Mouse (Mus musculus): ENCODE results near the gene Cyp2w1. TPM values are rescaled to one million over a fixed set of nuclear protein-coding genes. Genes with fewer than 3 reads are reported as not detected.

Gene Cyp2w1
- polyA plus RNA-seq, 1 experiment from 2014 or later, result 18.1 TPM

GRCm38 (mm10) chr5:139398786-139399185, 46.4 kb downstream of the Cyp2w1 start:
- Histone ChIP-seq H3K27ac (ENCODE audit: low read depth, low read length) (no peak overlapping the region), H3K4me1 (replicated peaks; ENCODE audit: control insufficient read depth, insufficient read depth, low read length) (no peaks in the 10 kb centered on the region), H3K4me2 (replicated peaks; ENCODE audit: low read depth) (no peak overlapping the region), H3K27me3 (replicated peaks; ENCODE audit: control insufficient read depth, insufficient read depth, low read length) (no peaks in the 10 kb centered on the region), H3K36me3 (ENCODE audit: control insufficient read depth, insufficient read depth) (no peaks in the 10 kb centered on the region; the same call in 1 of the 2 replicates), H3K9ac (ENCODE audit: low read depth, low read length) (no peak overlapping the region), H3K4me3 (ENCODE audit: low read depth, low read length) (no peak overlapping the region), H3K9me3 (ENCODE audit: control insufficient read depth) (no peaks in the 10 kb centered on the region)
- 80% methylated on average over 5 of the region's 5 CpGs for WGBS
- TF ChIP-seq CTCF (IDR thresholded peaks at IDR 0.05; ENCODE audit: low read depth), result no peak
- no peak for ATAC-seq

GRCm38 (mm10) chr5:139399991-139400390, 47.6 kb downstream of the Cyp2w1 start:
- ATAC-seq, result no peak
- no peaks in the 10 kb centered on the region; the same call in 1 of the 2 replicates for H3K36me3 ChIP-seq (ENCODE audit: control insufficient read depth, insufficient read depth)
- 89% methylated on average over 14 of the region's 14 CpGs for WGBS

GRCm38 (mm10) chr5:139402106-139402505, 49.7 kb downstream of the Cyp2w1 start:
- Histone ChIP-seq H3K4me3 (ENCODE audit: low read depth, low read length) (no peak overlapping the region), H3K9me3 (ENCODE audit: control insufficient read depth) (no peaks in the 10 kb centered on the region), H3K4me1 (replicated peaks; ENCODE audit: control insufficient read depth, insufficient read depth, low read length) (no peaks in the 10 kb centered on the region), H3K27me3 (replicated peaks; ENCODE audit: control insufficient read depth, insufficient read depth, low read length) (no peaks in the 10 kb centered on the region), H3K36me3 (ENCODE audit: control insufficient read depth, insufficient read depth) (no peaks in the 10 kb centered on the region; the same call in 1 of the 2 replicates), H3K4me2 (replicated peaks; ENCODE audit: low read depth) (no peak overlapping the region), H3K9ac (ENCODE audit: low read depth, low read length) (no peak overlapping the region), H3K27ac (ENCODE audit: low read depth, low read length) (no peak overlapping the region)
- WGBS, result 93% methylated on average over 2 of the region's 2 CpGs
- no peak for ATAC-seq
- no peak for TF ChIP-seq CTCF (IDR thresholded peaks at IDR 0.05; ENCODE audit: low read depth)

More at GRCm38 (mm10) chr5:139399991-139400390, 47.6 kb downstream of the Cyp2w1 start:
- Histone ChIP-seq H3K27me3 (replicated peaks; ENCODE audit: control insufficient read depth, insufficient read depth, low read length) (no peaks in the 10 kb centered on the region), H3K4me2 (replicated peaks; ENCODE audit: low read depth) (no peak overlapping the region), H3K27ac (ENCODE audit: low read depth, low read length) (no peak overlapping the region), H3K4me3 (ENCODE audit: low read depth, low read length) (no peak overlapping the region), H3K4me1 (replicated peaks; ENCODE audit: control insufficient read depth, insufficient read depth, low read length) (no peaks in the 10 kb centered on the region), H3K9me3 (ENCODE audit: control insufficient read depth) (no peaks in the 10 kb centered on the region), H3K9ac (ENCODE audit: low read depth, low read length) (no peak overlapping the region)
- no peak for TF ChIP-seq CTCF (IDR thresholded peaks at IDR 0.05; ENCODE audit: low read depth)

- Histone ChIP-seq H3K27ac (ENCODE audit: low read depth, low read length) (no peak overlapping the region), H3K9ac (ENCODE audit: low read depth, low read length) (no peak overlapping the region), H3K36me3 (ENCODE audit: control insufficient read depth, insufficient read depth) (no peaks in the 10 kb centered on the region; the same call in 1 of the 2 replicates), H3K4me2 (replicated peaks; ENCODE audit: low read depth) (no peak overlapping the region), H3K9me3 (ENCODE audit: control insufficient read depth) (no peaks in the 10 kb centered on the region), H3K4me3 (ENCODE audit: low read depth, low read length) (no peak overlapping the region), H3K27me3 (replicated peaks; ENCODE audit: control insufficient read depth, insufficient read depth, low read length) (no peaks in the 10 kb centered on the region), H3K4me1 (replicated peaks; ENCODE audit: control insufficient read depth, insufficient read depth, low read length) (no peaks in the 10 kb centered on the region)
- no peak for ATAC-seq
- 89% methylated on average over 8 of the region's 8 CpGs for WGBS
- TF ChIP-seq CTCF (IDR thresholded peaks at IDR 0.05; ENCODE audit: low read depth), result no peak
Observed at GRCm38 (mm10) chr5:139403692-139404260, 51.4 kb downstream of the Cyp2w1 start.

- Histone ChIP-seq H3K27me3 (replicated peaks; ENCODE audit: control insufficient read depth, insufficient read depth, low read length) (no peaks in the 10 kb centered on the region), H3K4me1 (replicated peaks; ENCODE audit: control insufficient read depth, insufficient read depth, low read length) (0 out of 2 replicates have a peak, but pooled peaks cover 5% of the 10 kb centered on the region), H3K9me3 (ENCODE audit: control insufficient read depth) (no peaks in the 10 kb centered on the region), H3K27ac (ENCODE audit: low read depth, low read length) (no peak within 1 kb of the TSS), H3K36me3 (ENCODE audit: control insufficient read depth, insufficient read depth) (no peaks in the 10 kb centered on the region; the same call in 1 of the 2 replicates), H3K4me2 (replicated peaks; ENCODE audit: low read depth) (no peak within 1 kb of the TSS), H3K9ac (ENCODE audit: low read depth, low read length) (no peak within 1 kb of the TSS; the same call in 1 of the 2 replicates), H3K4me3 (ENCODE audit: low read depth, low read length) (no peak within 1 kb of the TSS)
- ATAC-seq, result no peak
- 78% methylated on average over 6 of the region's 6 CpGs for WGBS
- no peak for TF ChIP-seq CTCF (IDR thresholded peaks at IDR 0.05; ENCODE audit: low read depth)
Observed at GRCm38 (mm10) chr5:139404801-139405401, 52.5 kb downstream of the Cyp2w1 start, which contains the start of gene C130050O18Rik. C130050O18Rik (plus strand) TSS chr5:139405280.

- Histone ChIP-seq H3K9ac (ENCODE audit: low read depth, low read length) (no peak overlapping the region), H3K4me3 (ENCODE audit: low read depth, low read length) (no peak overlapping the region), H3K4me1 (replicated peaks; ENCODE audit: control insufficient read depth, insufficient read depth, low read length) (0 out of 2 replicates have a peak, but pooled peaks cover 5% of the 10 kb centered on the region), H3K27me3 (replicated peaks; ENCODE audit: control insufficient read depth, insufficient read depth, low read length) (no peaks in the 10 kb centered on the region), H3K4me2 (replicated peaks; ENCODE audit: low read depth) (no peak overlapping the region), H3K36me3 (ENCODE audit: control insufficient read depth, insufficient read depth) (no peaks in the 10 kb centered on the region; the same call in 1 of the 2 replicates), H3K27ac (ENCODE audit: low read depth, low read length) (no peak overlapping the region), H3K9me3 (ENCODE audit: control insufficient read depth) (no peaks in the 10 kb centered on the region)
- ATAC-seq, result no peak
- TF ChIP-seq CTCF (IDR thresholded peaks at IDR 0.05; ENCODE audit: low read depth), result no peak
- 77% methylated on average over 7 of the region's 7 CpGs for WGBS
Observed at GRCm38 (mm10) chr5:139405478-139405877, 53.1 kb downstream of the Cyp2w1 start.
